Mouse (Mus musculus) kidney, postnatal 0 days (tissue): ENCODE data around the gene Sprtn. TPM values are rescaled to one million over a fixed set of nuclear protein-coding genes. Genes with fewer than 3 reads are reported as not detected.

Experiments
- ATAC-seq: fragments of 200-750 bp; cut with Nextera tagmentation; replicated peaks from 2 replicates; pipeline ENCODE4 v1.8.0; 2017; ENCODE audit warnings: low read depth, moderate number of reproducible peaks, moderate TSS enrichment, moderate library complexity; ENCODE audit not compliant: low FRiP score
- DNase-seq: peaks from one replicate; pipeline ENCODE4 v3.0.0-alpha.2; 2016; ENCODE audit warnings: low spot score
- H3K27ac ChIP-seq: fragments of 300-500 bp; sonication (generic); 2 replicates; pipeline ENCODE4 v1.5.1; 2014; ENCODE audit warnings: mild to moderate bottlenecking
- H3K27me3 ChIP-seq: fragments of 300-500 bp; sonication (generic); 2 replicates; pipeline ENCODE4 v1.6.1; 2014; ENCODE audit warnings: low read length, mixed read lengths; ENCODE audit not compliant: insufficient read depth
- H3K36me3 ChIP-seq: fragments of 300-500 bp; sonication (generic); 2 replicates; pipeline ENCODE4 v1.6.1; 2014; ENCODE audit warnings: low read length, mixed read lengths; ENCODE audit not compliant: insufficient read depth
- H3K4me1 ChIP-seq: fragments of 300-500 bp; sonication (generic); replicated peaks from 2 replicates; pipeline ENCODE4 v1.6.1; 2014; ENCODE audit warnings: antibody characterized with exemption, low read length, mixed read lengths; ENCODE audit not compliant: insufficient read depth
- H3K4me2 ChIP-seq: fragments of 300-500 bp; sonication (generic); 2 replicates; pipeline ENCODE4 v1.6.1; 2014; ENCODE audit warnings: mild to moderate bottlenecking, low read length, moderate library complexity, mixed read lengths
- H3K4me3 ChIP-seq: fragments of 300-500 bp; sonication (generic); replicated peaks from 2 replicates; pipeline ENCODE4 v1.5.1; 2014; ENCODE audit warnings: low read depth, low read length
- H3K9ac ChIP-seq: fragments of 300-500 bp; sonication (generic); 2 replicates; pipeline ENCODE4 v1.6.1; 2014; ENCODE audit warnings: low read depth, low read length
- H3K9me3 ChIP-seq: fragments of 300-500 bp; sonication (generic); replicated peaks from 2 replicates; pipeline ENCODE4 v1.6.1; 2016; ENCODE audit warnings: low read length, inconsistent platforms, mixed read lengths
- CTCF ChIP-seq: IDR thresholded peaks from 2 replicates; pipeline ENCODE4 v1.5.1; 2016; ENCODE audit warnings: antibody characterized with exemption, low read depth, mild to moderate bottlenecking, moderate library complexity
- WGBS: fragments of 180-500 bp; shearing (Covaris S2); extraction: QIAGEN DNeasy Blood & Tissue Kit; methylation state at CpG from one replicate; pipeline ENCODE4 v1.1.7; 2014; 5-methylcytosine and 5-hydroxymethylcytosine counted together
- polyA plus RNA-seq: library from polyadenylated mRNA; unstranded; fragments of >200 nt; fragmentation: Nextera tagmentation; extraction: Ambion mirVana; gene quantifications from 2 replicates; pipeline ENCODE4 v1.2.1, GENCODE M21; 2015

Gene Sprtn
- polyA plus RNA-seq, 1 experiment from 2014 or later: 7.9 TPM

GRCm38 (mm10) chr8:124947865-124948732, 50.4 kb downstream of the Sprtn start:
- no peak for TF ChIP-seq CTCF
- peak; percentile 31 for ATAC-seq
- WGBS: under 1% methylated on average over 65 of the region's 67 CpGs
- Histone ChIP-seq H3K27ac (peak overlapping the region; percentile 96), H3K4me2 (peak overlapping the region; percentile 97), H3K27me3 (no peaks in the 10 kb centered on the region), H3K9me3 (no peaks in the 10 kb centered on the region), H3K9ac (peak overlapping the region; percentile 88), H3K36me3 (no peaks in the 10 kb centered on the region), H3K4me3 (peak overlapping the region; percentile 88), H3K4me1 (peaks cover 14% of the 10 kb centered on the region)
- peak; percentile 53 for DNase-seq

- Histone ChIP-seq H3K36me3 (no peaks in the 10 kb centered on the region), H3K9ac (peak overlapping the region; percentile 88), H3K4me3 (peak overlapping the region; percentile 88), H3K9me3 (no peaks in the 10 kb centered on the region), H3K27me3 (no peaks in the 10 kb centered on the region), H3K27ac (peak overlapping the region; percentile 96), H3K4me1 (peaks cover 14% of the 10 kb centered on the region), H3K4me2 (peak overlapping the region; percentile 97)
- WGBS: under 1% methylated on average over 44 of the region's 62 CpGs
- TF ChIP-seq CTCF: no peak
- peak; percentile 52 for DNase-seq
- no peak; the same call in 1 of the 2 replicates for ATAC-seq
Observed at GRCm38 (mm10) chr8:124948733-124949111, 51.0 kb downstream of the Sprtn start.

DNA sequence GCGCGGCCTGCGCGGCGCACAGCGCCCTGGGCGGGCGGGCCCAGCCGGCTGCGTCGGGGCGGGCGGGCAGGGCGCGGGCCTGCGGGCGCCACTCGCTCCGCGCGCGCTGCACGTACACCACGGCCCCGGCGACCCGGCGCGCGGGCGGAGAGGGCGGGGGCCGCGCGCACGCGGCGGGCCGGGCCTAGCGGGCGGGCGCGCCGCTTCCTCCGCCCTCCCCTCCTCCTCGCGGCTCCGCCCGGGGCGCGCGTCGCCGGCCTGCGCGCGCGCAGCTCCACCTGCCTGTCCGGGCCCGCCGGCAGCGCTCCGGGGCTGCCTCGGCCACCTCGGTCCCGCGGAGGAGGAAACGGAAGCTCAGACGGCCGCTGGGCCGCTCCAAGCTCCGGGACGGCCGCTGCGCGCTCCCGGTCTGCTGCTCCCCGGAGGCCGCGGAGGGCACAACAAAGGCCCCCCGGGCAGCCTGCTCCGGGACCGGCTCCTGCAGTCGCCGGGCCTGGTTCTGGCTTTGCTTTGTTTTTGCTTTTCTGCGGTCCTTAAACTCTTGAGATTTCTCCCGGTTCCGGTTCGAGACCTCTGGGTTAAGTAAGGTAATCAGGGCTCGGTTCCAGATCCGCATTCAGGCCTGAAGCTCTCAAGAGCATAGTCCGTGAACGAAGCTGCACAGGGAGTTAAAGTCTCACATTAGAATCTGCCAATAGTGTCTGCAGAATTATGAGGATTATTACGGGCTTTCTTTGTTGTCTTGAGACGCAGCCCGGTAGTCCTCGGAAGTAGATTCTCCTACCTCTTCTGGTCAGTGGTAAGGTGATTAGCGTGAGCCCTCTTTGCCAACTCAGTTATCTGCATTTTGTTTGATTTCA, 51.8 kb downstream of the Sprtn start, which contains the start of gene Egln1:
Gene Egln1, minus strand, starts transcription at position 116 of the 860 bp plus-strand sequence.
- WGBS: under 1% methylated on average over 47 of the region's 98 CpGs
- H3K9me3 ChIP-seq: no peaks in the 10 kb centered on the region
- H3K36me3 ChIP-seq: no peaks in the 10 kb centered on the region
- DNase-seq (peak; percentile 80), ATAC-seq (peak; percentile 85)
- H3K4me2 ChIP-seq: peak within 1 kb of the TSS; percentile 97
- H3K9ac ChIP-seq: peak within 1 kb of the TSS; percentile 88
- peak within 1 kb of the TSS; percentile 88 for H3K4me3 ChIP-seq
- no peaks in the 10 kb centered on the region for H3K27me3 ChIP-seq
- no peak for TF ChIP-seq CTCF
- H3K4me1 ChIP-seq: peaks cover 14% of the 10 kb centered on the region
- H3K27ac ChIP-seq: peak within 1 kb of the TSS; percentile 96

- Histone ChIP-seq H3K9me3 (no peaks in the 10 kb centered on the region), H3K4me1 (peaks cover 14% of the 10 kb centered on the region), H3K4me2 (peak overlapping the region; percentile 97), H3K9ac (peak overlapping the region; percentile 88), H3K36me3 (no peaks in the 10 kb centered on the region), H3K4me3 (peak overlapping the region; percentile 88), H3K27ac (peak overlapping the region; percentile 96), H3K27me3 (no peaks in the 10 kb centered on the region)
- WGBS: 19% methylated on average over 10 of the region's 10 CpGs
- no peak for TF ChIP-seq CTCF
- ATAC-seq: no peak
- DNase-seq: no peak
Observed at GRCm38 (mm10) chr8:124950069-124950456, 52.4 kb downstream of the Sprtn start.

- no peak overlapping the region for H3K4me3 ChIP-seq
- TF ChIP-seq CTCF: no peak
- 45% methylated on average over 2 of the region's 2 CpGs for WGBS
- H3K4me2 ChIP-seq: peak overlapping the region; percentile 97
- no peaks in the 10 kb centered on the region for H3K36me3 ChIP-seq
- DNase-seq (no peak), ATAC-seq (no peak)
- no peak overlapping the region for H3K27ac ChIP-seq
- H3K9me3 ChIP-seq: no peaks in the 10 kb centered on the region
- H3K4me1 ChIP-seq: peaks cover 14% of the 10 kb centered on the region
- H3K27me3 ChIP-seq: no peaks in the 10 kb centered on the region
- H3K9ac ChIP-seq: 0 out of 2 replicates have a peak overlapping the region, but pooled peaks have one; percentile 13
Observed at GRCm38 (mm10) chr8:124950865-124951264, 53.2 kb downstream of the Sprtn start.

GRCm38 (mm10) chr8:124953188-124953587, 55.5 kb downstream of the Sprtn start:
- no peak overlapping the region for H3K27ac ChIP-seq
- TF ChIP-seq CTCF: no peak
- no peaks in the 10 kb centered on the region for H3K27me3 ChIP-seq
- DNase-seq (peak; percentile 36), ATAC-seq (no peak)
- no peaks in the 10 kb centered on the region for H3K36me3 ChIP-seq
- no peak overlapping the region for H3K4me2 ChIP-seq
- H3K4me3 ChIP-seq: no peak overlapping the region
- peaks cover 4% of the 10 kb centered on the region; the same call in 1 of the 2 replicates for H3K4me1 ChIP-seq
- WGBS: 55% methylated on average over 7 of the region's 7 CpGs
- no peak overlapping the region for H3K9ac ChIP-seq
- H3K9me3 ChIP-seq: no peaks in the 10 kb centered on the region
